Mouse (Mus musculus) midbrain, embryonic 13.5 days (tissue): ENCODE data around the gene Fxyd5. TPM values are rescaled to one million over a fixed set of nuclear protein-coding genes. Genes with fewer than 3 reads are reported as not detected.

Source experiments
- ATAC-seq: fragments of 200-750 bp; cut with Nextera tagmentation; 2 replicates; pipeline ENCODE4 v1.8.0; 2017; ENCODE audit warnings: mild to moderate bottlenecking, moderate TSS enrichment, moderate library complexity
- H3K27ac ChIP-seq: fragments of 300-500 bp; sonication (generic); 2 replicates; pipeline ENCODE4 v1.5.1; 2015; ENCODE audit warnings: inconsistent platforms, mild to moderate bottlenecking, moderate library complexity
- H3K27me3 ChIP-seq: fragments of 300-500 bp; sonication (generic); 2 replicates; pipeline ENCODE4 v1.6.1; 2015; ENCODE audit warnings: mild to moderate bottlenecking, inconsistent platforms
- H3K36me3 ChIP-seq: fragments of 300-500 bp; sonication (generic); 2 replicates; pipeline ENCODE4 v1.6.1; 2015; ENCODE audit warnings: mild to moderate bottlenecking, inconsistent platforms
- H3K4me1 ChIP-seq: fragments of 300-500 bp; sonication (generic); replicated peaks from 2 replicates; pipeline ENCODE4 v1.6.1; 2015; ENCODE audit warnings: inconsistent platforms
- H3K4me2 ChIP-seq: fragments of 300-500 bp; sonication (generic); replicated peaks from 2 replicates; pipeline ENCODE4 v1.6.1; 2015; ENCODE audit warnings: moderate library complexity, mild to moderate bottlenecking, inconsistent platforms
- H3K4me3 ChIP-seq: fragments of 300-500 bp; sonication (generic); replicated peaks from 2 replicates; pipeline ENCODE4 v1.5.1; 2015; ENCODE audit warnings: mild to moderate bottlenecking, inconsistent platforms
- H3K9ac ChIP-seq: fragments of 300-500 bp; sonication (generic); replicated peaks from 2 replicates; pipeline ENCODE4 v1.6.1; 2015; ENCODE audit warnings: mild to moderate bottlenecking, inconsistent platforms
- H3K9me3 ChIP-seq: fragments of 300-500 bp; sonication (generic); 2 replicates; pipeline ENCODE4 v1.6.1; 2016; ENCODE audit warnings: mild to moderate bottlenecking, inconsistent platforms
- WGBS: fragments of 180-500 bp; shearing (Covaris S2); methylation state at CpG from one replicate; pipeline ENCODE4 v1.1.7; 2015; 5-methylcytosine and 5-hydroxymethylcytosine counted together
- microRNA-seq: library from miRNA; unstranded; fragments of <30 nt; microRNA quantifications from one replicate; pipeline ENCODE4, GENCODE M21; 2016
- polyA plus RNA-seq: library from polyadenylated mRNA; unstranded; fragments of >200 nt; fragmentation: Nextera tagmentation; extraction: Ambion mirVana; gene quantifications from 2 replicates; pipeline ENCODE4 v1.2.1, GENCODE M21; 2015

Fxyd5 gene
- polyA plus RNA-seq, 1 experiment from 2014 or later, result 11.7 TPM

GRCm38 (mm10) chr7:31002650-31003049 is 39.6 kb downstream of the Fxyd5 start:
- no peak overlapping the region for H3K4me2 ChIP-seq
- no peak overlapping the region for H3K9ac ChIP-seq
- no peaks in the 10 kb centered on the region for H3K4me1 ChIP-seq
- no peaks in the 10 kb centered on the region for H3K9me3 ChIP-seq
- no peaks in the 10 kb centered on the region for H3K27me3 ChIP-seq
- no peaks in the 10 kb centered on the region for H3K36me3 ChIP-seq
- no peak for ATAC-seq
- H3K4me3 ChIP-seq, result no peak overlapping the region
- H3K27ac ChIP-seq, result no peak overlapping the region
- WGBS, result 91% methylated on average over 8 of the region's 8 CpGs

- Histone ChIP-seq H3K4me1 (no peaks in the 10 kb centered on the region), H3K9ac (no peak overlapping the region), H3K36me3 (no peaks in the 10 kb centered on the region), H3K4me3 (no peak overlapping the region), H3K4me2 (no peak overlapping the region), H3K27me3 (no peaks in the 10 kb centered on the region), H3K27ac (no peak overlapping the region), H3K9me3 (peaks cover 5% of the 10 kb centered on the region; the same call in 1 of the 2 replicates)
- no peak for ATAC-seq
- 67% methylated on average over 7 of the region's 7 CpGs for whole genome bisulfite sequencing
These were observed 41.7 kb downstream of the Fxyd5 start for GRCm38 (mm10) chr7:31000505-31001020.

GRCm38 (mm10) chr7:30996491-30996890 is 45.8 kb downstream of the Fxyd5 start:
- Histone ChIP-seq H3K36me3 (no peaks in the 10 kb centered on the region), H3K4me2 (no peak overlapping the region), H3K9me3 (peaks cover 5% of the 10 kb centered on the region; the same call in 1 of the 2 replicates), H3K9ac (no peak overlapping the region), H3K27me3 (no peaks in the 10 kb centered on the region), H3K4me1 (no peaks in the 10 kb centered on the region), H3K27ac (no peak overlapping the region), H3K4me3 (no peak overlapping the region)
- no peak for ATAC-seq
- WGBS, result 93% methylated on average over 2 of the region's 2 CpGs

GRCm38 (mm10) chr7:30993986-30994385 is 48.3 kb downstream of the Fxyd5 start:
- Histone ChIP-seq H3K9ac (no peak overlapping the region), H3K4me2 (no peak overlapping the region), H3K9me3 (peaks cover 5% of the 10 kb centered on the region; the same call in 1 of the 2 replicates), H3K27ac (no peak overlapping the region), H3K27me3 (no peaks in the 10 kb centered on the region), H3K4me1 (no peaks in the 10 kb centered on the region), H3K36me3 (no peaks in the 10 kb centered on the region), H3K4me3 (no peak overlapping the region)
- ATAC-seq, result no peak
- 88% methylated on average over 5 of the region's 5 CpGs for WGBS

- Histone ChIP-seq H3K27me3 (no peaks in the 10 kb centered on the region), H3K27ac (no peak overlapping the region), H3K9me3 (peaks cover 5% of the 10 kb centered on the region; the same call in 1 of the 2 replicates), H3K4me2 (no peak overlapping the region), H3K4me1 (no peaks in the 10 kb centered on the region), H3K36me3 (no peaks in the 10 kb centered on the region), H3K9ac (no peak overlapping the region), H3K4me3 (no peak overlapping the region)
- ATAC-seq, result no peak
- 83% methylated on average over 5 of the region's 5 CpGs for WGBS
These were observed 50.1 kb downstream of the Fxyd5 start for GRCm38 (mm10) chr7:30992148-30992547.

- H3K9me3 ChIP-seq, result no peaks in the 10 kb centered on the region
- 89% methylated on average over 4 of the region's 4 CpGs for WGBS
- no peak for ATAC-seq
- H3K27ac ChIP-seq, result no peak overlapping the region
- no peaks in the 10 kb centered on the region for H3K36me3 ChIP-seq
- no peaks in the 10 kb centered on the region for H3K4me1 ChIP-seq
- H3K4me2 ChIP-seq, result no peak overlapping the region
- H3K4me3 ChIP-seq, result no peak overlapping the region
- H3K27me3 ChIP-seq, result no peaks in the 10 kb centered on the region
- H3K9ac ChIP-seq, result no peak overlapping the region
These were observed 53.6 kb downstream of the Fxyd5 start for GRCm38 (mm10) chr7:30988519-30989162.

GRCm38 (mm10) chr7:30985357-30985756 is 56.9 kb downstream of the Fxyd5 start:
- Histone ChIP-seq H3K4me2 (no peak overlapping the region), H3K27ac (no peak overlapping the region), H3K9ac (no peak overlapping the region), H3K36me3 (no peaks in the 10 kb centered on the region), H3K4me1 (no peaks in the 10 kb centered on the region), H3K9me3 (no peaks in the 10 kb centered on the region), H3K27me3 (no peaks in the 10 kb centered on the region), H3K4me3 (no peak overlapping the region)
- 84% methylated on average over 9 of the region's 9 CpGs for WGBS
- no peak for ATAC-seq

Small RNA genes lying within 50 kb of the gene (microRNA-seq; reads per million reads assigned to microRNA genes)
- gene Mir7050, result not detected

Other genes starting within 250 kb of the Fxyd5 start
- 0.17 and 0.50 TPM in 2 replicates for gene Ffar2, start 218.7 kb downstream of the Fxyd5 start, polyA plus RNA-seq
- gene Ffar3, start 186.3 kb downstream of the Fxyd5 start, polyA plus RNA-seq, result not detected in 2 replicates
- gene Ffar1, start 180.9 kb downstream of the Fxyd5 start, polyA plus RNA-seq, result not detected in 2 replicates
- gene Cd22, start 162.1 kb downstream of the Fxyd5 start, polyA plus RNA-seq, result not detected in 2 replicates
- gene Mag, start 127.6 kb downstream of the Fxyd5 start, polyA plus RNA-seq, result 1.3 and 1.5 TPM in 2 replicates
- not detected in 2 replicates for gene Hamp2, start 117.8 kb downstream of the Fxyd5 start, polyA plus RNA-seq
- not detected in 2 replicates for gene Hamp, start 98.4 kb downstream of the Fxyd5 start, polyA plus RNA-seq
- 24.2 and 27.6 TPM in 2 replicates for gene Usf2, start 85.7 kb downstream of the Fxyd5 start, polyA plus RNA-seq
- gene Lsr, start 69.0 kb downstream of the Fxyd5 start, polyA plus RNA-seq, result 13.5 and 16.1 TPM in 2 replicates
- 0.17 and 0.38 TPM in 2 replicates for gene Fam187b, start 68.7 kb downstream of the Fxyd5 start, polyA plus RNA-seq
- gene Fxyd7, start 9.0 kb upstream of the Fxyd5 start, polyA plus RNA-seq, result 49.2 and 50.8 TPM in 2 replicates
- 5.2 and 5.6 TPM in 2 replicates for gene Fxyd1, start 14.7 kb upstream of the Fxyd5 start, polyA plus RNA-seq
- 0.16 and 0.30 TPM in 2 replicates for gene Lgi4, start 16.9 kb upstream of the Fxyd5 start, polyA plus RNA-seq
- gene Fxyd3, start 34.2 kb upstream of the Fxyd5 start, polyA plus RNA-seq, result 0.47 TPM in 1 of 2 replicates, not detected in the other
- 0.18 and 0.59 TPM in 2 replicates for gene Hpn, start 72.8 kb upstream of the Fxyd5 start, polyA plus RNA-seq
- gene Scn1b, start 84.5 kb upstream of the Fxyd5 start, polyA plus RNA-seq, result 1.2 and 2.7 TPM in 2 replicates
- 213 and 241 TPM in 2 replicates for gene Gramd1a, start 113.4 kb upstream of the Fxyd5 start, polyA plus RNA-seq
- gene Scgb2b2, start 248.0 kb upstream of the Fxyd5 start, polyA plus RNA-seq, result not detected in 2 replicates
- not detected in 2 replicates for gene Scgb1b2, start 249.3 kb upstream of the Fxyd5 start, polyA plus RNA-seq